Mouse (Mus musculus): Measurements from ENCODE around the gene Lhx5. TPM values are rescaled to one million over a fixed set of nuclear protein-coding genes. Genes with fewer than 3 reads are reported as not detected.

Lhx5 gene
- polyA plus RNA-seq, 1 experiment, result not detected

DNA sequence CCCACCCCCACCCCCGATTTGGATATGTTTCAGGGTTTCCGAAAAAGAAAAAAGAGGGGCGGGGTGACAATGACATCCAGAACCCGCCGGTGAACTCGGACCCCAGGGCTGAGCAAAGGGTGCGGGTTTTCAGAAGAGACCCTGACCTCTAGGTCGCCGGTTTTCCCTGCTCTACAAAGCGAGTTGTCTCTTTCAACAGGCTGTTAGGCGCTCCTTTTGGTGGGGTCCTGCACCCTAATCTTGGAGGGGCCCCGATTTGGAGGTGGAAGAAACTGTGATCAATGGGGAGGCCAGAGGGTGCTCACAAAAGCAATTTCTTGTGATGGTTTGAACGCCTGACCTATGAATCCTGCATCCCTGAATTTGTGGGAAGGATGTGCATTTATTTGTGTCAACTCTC is 7.0 kb downstream of the Lhx5 start:
- Histone ChIP-seq H3K27ac (replicated peaks; ENCODE audit: low read depth, low read length) (no peak overlapping the region), H3K4me3 (ENCODE audit: insufficient read depth, low read depth, low read length) (no peak overlapping the region), H3K4me1 (ENCODE audit: control insufficient read depth, insufficient read depth, insufficient read length, low read length) (no peaks in the 10 kb centered on the region)

DNA sequence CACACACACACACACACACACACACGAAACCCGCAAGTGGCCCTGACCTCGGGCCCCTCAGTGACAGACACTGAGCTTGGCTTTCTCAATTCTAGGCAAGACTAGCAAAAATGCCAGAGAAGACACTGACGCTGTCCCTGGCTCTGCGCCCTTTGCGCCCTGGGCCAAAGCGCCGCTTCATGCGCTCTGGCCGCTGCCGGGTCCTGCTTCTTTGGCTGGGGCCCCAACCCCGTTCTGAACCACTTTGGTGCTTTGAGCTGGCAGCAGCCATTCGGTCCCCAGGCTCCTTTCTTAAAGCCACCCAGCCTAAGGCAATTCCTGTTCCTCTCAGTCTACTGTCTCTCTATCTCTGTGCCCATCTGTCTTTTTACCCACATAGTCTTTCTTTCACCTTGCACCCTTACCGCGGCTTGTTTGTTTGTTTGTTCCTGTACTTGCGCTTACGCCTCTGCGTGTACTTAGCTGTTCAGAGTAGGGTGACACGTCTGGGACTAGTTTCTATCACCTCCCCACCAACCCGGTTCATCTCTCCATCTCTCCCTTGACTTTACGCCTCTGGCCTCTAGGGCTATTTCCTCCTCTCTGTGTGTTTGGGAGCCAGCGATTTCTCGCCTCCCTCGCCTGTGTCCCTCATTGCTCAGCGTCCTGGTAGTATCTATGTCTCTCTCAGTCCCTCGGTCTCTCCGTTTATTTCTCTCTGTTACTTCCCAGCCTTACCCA is 7.7 kb downstream of the Lhx5 start:
- Histone ChIP-seq H3K27ac (replicated peaks; ENCODE audit: low read depth, low read length) (no peak overlapping the region), H3K4me3 (ENCODE audit: insufficient read depth, low read depth, low read length) (no peak overlapping the region), H3K4me1 (ENCODE audit: control insufficient read depth, insufficient read depth, insufficient read length, low read length) (no peaks in the 10 kb centered on the region)

DNA sequence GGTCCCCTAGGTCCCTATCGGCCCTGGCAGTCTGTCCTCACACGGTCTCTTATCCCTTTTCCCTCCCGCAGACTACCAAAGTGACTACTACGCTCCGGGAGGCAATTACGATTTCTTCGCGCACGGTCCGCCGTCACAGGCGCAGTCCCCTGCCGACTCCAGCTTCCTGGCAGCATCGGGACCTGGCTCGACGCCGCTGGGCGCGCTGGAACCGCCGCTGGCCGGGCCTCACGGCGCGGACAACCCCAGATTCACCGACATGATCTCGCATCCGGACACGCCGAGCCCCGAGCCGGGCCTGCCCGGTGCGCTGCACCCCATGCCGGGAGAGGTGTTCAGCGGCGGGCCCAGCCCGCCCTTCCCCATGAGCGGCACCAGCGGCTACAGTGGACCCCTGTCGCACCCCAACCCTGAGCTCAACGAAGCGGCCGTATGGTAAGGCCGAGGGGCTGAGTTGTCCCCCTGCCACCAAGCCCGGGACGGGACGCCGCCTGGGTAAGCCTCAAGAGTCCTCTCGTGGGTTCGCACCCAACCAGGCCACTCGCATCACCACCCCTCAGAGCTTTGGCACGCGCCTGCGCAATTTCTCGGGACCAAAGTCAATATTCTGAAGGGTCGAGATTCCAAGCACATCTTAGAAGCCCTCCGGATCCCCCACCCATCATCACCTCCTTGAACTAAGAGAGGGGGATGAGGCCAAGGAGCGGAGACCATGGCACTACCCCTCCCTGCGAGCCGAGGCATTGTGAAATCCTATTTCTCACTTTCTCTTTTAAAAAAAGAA is 8.6 kb downstream of the Lhx5 start:
- Histone ChIP-seq H3K4me1 (ENCODE audit: control insufficient read depth, insufficient read depth, insufficient read length, low read length) (no peaks in the 10 kb centered on the region), H3K4me3 (ENCODE audit: insufficient read depth, low read depth, low read length) (peak overlapping the region; percentile 27), H3K27ac (replicated peaks; ENCODE audit: low read depth, low read length) (no peak overlapping the region)

DNA sequence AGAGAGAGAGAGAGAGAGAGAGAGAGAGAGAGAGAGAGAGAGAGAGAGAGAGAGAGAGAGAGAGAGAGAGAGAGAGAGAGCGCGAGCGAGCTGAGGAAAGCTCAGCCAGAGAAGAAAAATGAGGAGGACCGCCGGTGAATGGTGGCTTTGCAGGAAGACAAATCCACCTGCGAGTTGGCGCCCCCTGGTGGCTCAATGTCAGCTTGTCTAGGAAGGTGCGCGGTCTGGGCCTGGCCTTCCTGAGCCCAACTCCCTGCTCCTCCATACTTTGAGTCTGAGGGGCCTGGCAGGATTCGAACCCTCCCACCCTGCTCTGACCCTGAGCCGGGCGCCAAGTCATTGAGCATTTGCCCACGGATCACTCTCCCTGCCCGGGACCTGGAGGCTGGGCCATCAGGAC is 9.2 kb downstream of the Lhx5 start:
- no peaks in the 10 kb centered on the region for H3K4me1 ChIP-seq (ENCODE audit: control insufficient read depth, insufficient read depth, insufficient read length, low read length)
- no peak overlapping the region; the same call in 1 of the 2 replicates for H3K4me3 ChIP-seq (ENCODE audit: insufficient read depth, low read depth, low read length)
- no peak overlapping the region for H3K27ac ChIP-seq (replicated peaks; ENCODE audit: low read depth, low read length)

DNA sequence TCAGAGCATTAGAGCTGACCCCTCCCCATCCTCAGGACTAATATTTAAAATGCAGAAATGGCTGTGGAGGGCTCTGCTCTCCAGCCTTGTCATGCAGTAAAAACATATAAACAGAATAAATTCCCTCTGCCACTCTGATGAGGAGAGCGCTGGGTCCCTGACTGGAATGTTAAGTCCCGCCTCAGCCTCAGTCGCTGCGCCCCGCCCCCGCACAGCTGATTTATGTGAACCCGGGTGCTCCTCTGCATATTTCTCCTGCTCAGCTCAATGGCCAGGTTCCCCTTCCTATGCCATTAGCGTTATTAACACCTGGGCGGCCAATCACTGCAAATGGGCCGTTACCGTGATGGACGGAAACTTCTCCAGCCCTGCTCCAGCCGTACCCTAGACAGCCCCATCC is 15.8 kb downstream of the Lhx5 start:
- Histone ChIP-seq H3K27ac (replicated peaks; ENCODE audit: low read depth, low read length) (no peak overlapping the region), H3K4me1 (ENCODE audit: control insufficient read depth, insufficient read depth, insufficient read length, low read length) (no peaks in the 10 kb centered on the region), H3K4me3 (ENCODE audit: insufficient read depth, low read depth, low read length) (no peak overlapping the region)

DNA sequence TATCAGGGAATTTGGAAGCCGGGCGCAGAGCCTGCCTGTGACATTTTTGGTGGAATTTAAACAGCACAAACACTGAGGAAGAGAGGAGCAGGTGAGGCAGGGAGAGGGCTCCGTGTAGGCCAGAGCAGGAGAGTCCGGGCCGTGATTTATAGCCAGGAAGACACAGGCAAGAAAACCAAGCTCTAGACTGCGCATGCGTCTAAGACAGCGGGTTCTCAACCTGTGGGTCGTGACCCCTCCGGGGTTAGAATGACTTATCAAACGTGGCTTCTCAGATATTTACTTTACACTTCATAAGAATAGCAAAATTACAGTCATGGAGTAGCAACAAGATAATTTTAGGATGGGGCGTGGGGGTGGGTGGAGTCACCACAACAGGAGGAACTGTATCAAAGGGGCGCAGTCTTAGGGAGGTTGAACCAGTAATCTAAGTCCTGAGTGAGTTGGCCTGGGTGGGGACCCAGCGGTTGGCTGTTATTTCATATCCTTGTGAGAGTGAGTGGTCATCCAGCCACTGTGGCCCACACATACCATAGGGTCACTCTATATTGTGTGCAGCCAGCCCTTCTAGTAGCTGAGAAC is 23.3 kb downstream of the Lhx5 start:
- Histone ChIP-seq H3K4me1 (ENCODE audit: control insufficient read depth, insufficient read depth, insufficient read length, low read length) (no peaks in the 10 kb centered on the region), H3K27ac (replicated peaks; ENCODE audit: low read depth, low read length) (no peak overlapping the region), H3K4me3 (ENCODE audit: insufficient read depth, low read depth, low read length) (no peak overlapping the region)

DNA sequence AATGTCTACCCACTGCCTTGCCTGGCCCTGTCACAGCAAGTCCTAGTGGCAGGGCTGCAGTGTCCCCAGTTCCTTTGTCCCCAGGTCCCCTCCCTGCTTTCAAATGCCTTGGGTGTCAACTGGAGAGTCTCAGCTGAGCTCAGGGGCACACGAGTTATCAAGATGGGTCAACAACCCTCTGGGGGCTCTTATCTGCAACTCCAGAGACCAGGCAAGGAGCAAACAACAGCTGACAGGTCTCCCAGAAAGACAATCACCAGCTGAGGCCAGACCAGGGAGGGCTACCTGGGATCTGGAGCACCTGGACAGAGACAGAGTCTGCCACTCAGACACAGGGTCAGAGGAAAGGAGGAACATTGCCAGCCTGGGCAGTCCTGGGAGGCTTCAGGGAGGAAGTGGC is 24.8 kb downstream of the Lhx5 start:
- Histone ChIP-seq H3K27ac (replicated peaks; ENCODE audit: low read depth, low read length) (no peak overlapping the region), H3K4me1 (ENCODE audit: control insufficient read depth, insufficient read depth, insufficient read length, low read length) (no peaks in the 10 kb centered on the region), H3K4me3 (ENCODE audit: insufficient read depth, low read depth, low read length) (no peak overlapping the region)

DNA sequence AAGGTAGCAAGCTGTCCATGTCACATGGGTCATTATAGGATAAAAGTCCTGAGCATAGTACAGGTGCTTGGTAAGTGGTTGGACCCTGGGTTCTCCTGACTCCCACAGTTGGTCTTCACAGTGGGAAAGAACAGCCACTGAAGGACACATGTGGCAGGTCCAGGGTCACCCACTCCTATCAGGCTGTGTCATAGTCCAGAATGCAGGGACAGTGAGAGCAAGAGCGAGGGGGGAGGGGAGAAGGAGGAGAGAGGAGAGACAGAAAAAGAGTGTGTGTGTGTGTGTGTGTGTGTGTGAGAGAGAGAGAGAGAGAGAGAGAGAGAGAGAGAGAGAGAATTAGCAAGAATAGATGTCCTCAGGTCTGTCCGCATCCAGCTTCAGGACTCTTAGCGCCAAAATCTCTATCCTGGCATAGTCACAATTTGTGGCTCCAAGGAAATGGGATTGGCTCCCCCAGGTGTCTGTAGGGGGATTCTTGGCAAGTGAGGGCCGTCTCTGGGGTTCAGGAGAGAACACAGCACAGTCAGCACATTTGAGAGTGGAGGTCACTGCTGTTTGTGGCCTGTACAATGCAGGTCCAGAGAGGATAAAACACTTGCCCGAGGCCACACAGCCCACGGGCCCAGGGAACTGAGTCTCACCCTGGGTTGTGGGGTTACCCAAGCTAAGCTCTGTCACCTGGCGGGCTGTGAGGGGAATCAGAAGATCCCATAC is 25.5 kb downstream of the Lhx5 start:
- Histone ChIP-seq H3K4me1 (ENCODE audit: control insufficient read depth, insufficient read depth, insufficient read length, low read length) (no peaks in the 10 kb centered on the region), H3K4me3 (ENCODE audit: insufficient read depth, low read depth, low read length) (no peak overlapping the region), H3K27ac (replicated peaks; ENCODE audit: low read depth, low read length) (no peak overlapping the region)

DNA sequence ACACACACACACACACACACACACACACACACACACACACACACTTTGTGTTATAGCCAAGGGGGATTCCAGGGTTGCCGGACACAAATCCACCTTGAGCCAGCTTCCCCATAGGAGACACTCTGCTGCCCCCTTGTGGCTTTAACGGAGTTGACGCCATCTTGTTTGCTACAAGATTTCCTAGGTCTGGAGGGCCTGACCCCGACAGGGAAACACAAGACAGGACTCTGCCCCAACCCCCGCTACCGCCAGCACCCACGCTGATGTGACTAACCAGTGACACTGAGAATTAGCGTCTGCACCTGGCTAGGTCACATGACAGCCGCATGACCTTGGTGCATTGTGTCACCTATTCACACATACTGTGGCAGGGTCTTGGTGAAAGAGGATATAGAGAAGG is 26.1 kb downstream of the Lhx5 start:
- H3K4me3 ChIP-seq (ENCODE audit: insufficient read depth, low read depth, low read length), result no peak overlapping the region
- H3K4me1 ChIP-seq (ENCODE audit: control insufficient read depth, insufficient read depth, insufficient read length, low read length), result no peaks in the 10 kb centered on the region
- H3K27ac ChIP-seq (replicated peaks; ENCODE audit: low read depth, low read length), result no peak overlapping the region

DNA sequence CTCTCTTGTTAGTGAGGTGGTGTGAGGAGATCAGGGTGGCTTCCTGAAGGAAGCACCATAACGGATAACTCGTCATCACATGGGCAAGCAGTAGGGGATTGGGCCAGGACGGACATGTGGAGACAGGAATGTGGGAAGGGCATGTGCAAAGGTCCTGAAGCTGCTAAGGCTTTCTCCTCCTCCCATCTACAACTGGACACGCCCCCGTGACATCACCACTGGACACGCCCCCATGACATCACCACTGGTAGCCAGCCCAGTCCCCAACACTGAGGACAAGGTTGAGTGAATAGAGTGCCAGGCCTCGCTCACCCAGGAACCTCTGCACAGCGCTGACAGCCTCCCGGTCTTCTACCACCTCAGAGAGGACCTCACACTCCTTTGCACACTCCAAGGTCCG is 27.6 kb downstream of the Lhx5 start:
- Histone ChIP-seq H3K4me1 (ENCODE audit: control insufficient read depth, insufficient read depth, insufficient read length, low read length) (no peaks in the 10 kb centered on the region), H3K27ac (replicated peaks; ENCODE audit: low read depth, low read length) (no peak overlapping the region)

DNA sequence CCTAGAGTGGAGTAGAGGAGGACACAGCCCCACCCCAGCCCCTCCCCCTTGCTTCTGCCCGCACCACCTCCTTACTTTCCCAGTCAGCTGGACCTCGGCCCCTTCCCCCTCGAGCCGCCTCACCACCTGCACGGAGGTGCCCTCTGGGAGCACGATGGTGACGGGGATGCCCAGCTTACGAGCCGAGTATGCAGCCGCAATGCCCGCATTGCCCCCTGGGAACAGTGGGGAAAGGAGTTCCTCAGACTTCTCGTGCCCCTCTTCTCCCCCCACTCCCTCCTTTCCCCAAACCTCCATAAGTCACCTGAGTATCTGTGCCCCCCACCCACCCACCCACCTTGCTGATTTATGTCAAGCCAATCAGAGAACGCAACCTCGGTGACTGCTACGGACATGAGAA is 30.4 kb downstream of the Lhx5 start:
- no peak overlapping the region for H3K4me3 ChIP-seq (ENCODE audit: insufficient read depth, low read depth, low read length)
- no peaks in the 10 kb centered on the region for H3K4me1 ChIP-seq (ENCODE audit: control insufficient read depth, insufficient read depth, insufficient read length, low read length)

More for the DNA sequence above, 27.6 kb downstream of the Lhx5 start:
- H3K4me3 ChIP-seq (ENCODE audit: insufficient read depth, low read depth, low read length), result no peak overlapping the region

DNA sequence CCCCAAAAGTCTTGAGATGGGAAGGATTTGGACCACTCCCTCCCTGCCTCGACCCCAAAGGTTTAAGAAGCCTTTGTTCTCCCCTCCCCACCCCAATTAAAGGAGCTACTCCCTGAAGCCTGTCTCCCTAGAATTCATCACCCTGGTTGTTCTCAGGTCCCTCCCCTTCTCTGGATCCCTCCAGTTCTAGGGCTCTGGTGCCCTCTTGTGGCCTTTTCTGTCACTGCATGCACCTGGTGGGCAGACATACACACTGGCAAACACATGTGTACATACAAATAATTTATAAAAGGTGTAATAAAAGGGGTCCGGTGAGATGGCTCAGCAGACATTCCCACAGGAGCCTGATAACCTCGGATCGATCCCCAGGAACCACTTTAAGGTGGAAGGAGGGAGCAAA is 32.8 kb downstream of the Lhx5 start:
- H3K27ac ChIP-seq (replicated peaks; ENCODE audit: low read depth, low read length), result no peak overlapping the region
- no peaks in the 10 kb centered on the region for H3K4me1 ChIP-seq (ENCODE audit: control insufficient read depth, insufficient read depth, insufficient read length, low read length)
- no peak overlapping the region for H3K4me3 ChIP-seq (ENCODE audit: insufficient read depth, low read depth, low read length)

More for the DNA sequence above, 30.4 kb downstream of the Lhx5 start:
- H3K27ac ChIP-seq (replicated peaks; ENCODE audit: low read depth, low read length), result no peak overlapping the region

DNA sequence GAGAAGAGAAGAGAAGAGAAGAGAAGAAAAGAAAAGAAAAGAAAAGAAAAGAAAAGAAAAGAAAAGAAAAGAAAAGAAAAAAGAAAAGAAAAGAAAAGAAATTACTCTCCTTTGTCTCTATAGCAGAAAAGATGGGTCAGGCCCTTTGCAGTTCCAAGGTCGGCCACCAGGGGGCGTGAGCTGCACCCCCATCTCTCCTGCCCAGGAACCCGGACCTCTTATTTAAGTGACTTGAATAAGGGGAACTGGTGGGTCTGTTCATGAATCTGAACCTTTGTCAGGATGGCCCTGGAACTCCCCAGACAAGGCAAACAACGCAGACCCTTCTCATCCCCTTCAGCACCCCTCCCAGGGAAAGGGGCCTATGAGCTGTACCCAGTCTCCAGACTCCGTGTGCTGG is 33.6 kb downstream of the Lhx5 start:
- H3K27ac ChIP-seq (replicated peaks; ENCODE audit: low read depth, low read length), result no peak overlapping the region
- H3K4me3 ChIP-seq (ENCODE audit: insufficient read depth, low read depth, low read length), result no peak overlapping the region
- no peaks in the 10 kb centered on the region for H3K4me1 ChIP-seq (ENCODE audit: control insufficient read depth, insufficient read depth, insufficient read length, low read length)

DNA sequence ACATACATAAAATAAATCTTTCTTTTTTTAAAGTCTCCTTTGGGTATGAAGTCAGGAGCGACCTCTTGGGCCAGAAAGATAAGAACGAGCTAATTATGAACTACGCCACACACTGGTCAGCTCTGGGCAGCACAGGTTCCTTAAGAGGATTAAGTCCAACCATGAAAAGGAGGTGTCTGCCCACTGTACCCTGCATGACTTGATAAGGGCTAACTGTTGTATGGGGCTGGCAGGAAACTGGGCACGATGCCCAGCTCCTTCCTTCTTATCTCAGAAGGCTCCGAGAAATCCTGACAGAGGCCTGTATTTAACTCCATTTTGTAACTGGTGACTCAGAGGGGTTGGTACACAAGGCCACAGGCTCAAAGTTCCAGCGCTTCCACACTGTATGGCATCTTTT is 34.4 kb downstream of the Lhx5 start:
- Histone ChIP-seq H3K4me1 (ENCODE audit: control insufficient read depth, insufficient read depth, insufficient read length, low read length) (no peaks in the 10 kb centered on the region), H3K4me3 (ENCODE audit: insufficient read depth, low read depth, low read length) (no peak overlapping the region), H3K27ac (replicated peaks; ENCODE audit: low read depth, low read length) (no peak overlapping the region)

DNA sequence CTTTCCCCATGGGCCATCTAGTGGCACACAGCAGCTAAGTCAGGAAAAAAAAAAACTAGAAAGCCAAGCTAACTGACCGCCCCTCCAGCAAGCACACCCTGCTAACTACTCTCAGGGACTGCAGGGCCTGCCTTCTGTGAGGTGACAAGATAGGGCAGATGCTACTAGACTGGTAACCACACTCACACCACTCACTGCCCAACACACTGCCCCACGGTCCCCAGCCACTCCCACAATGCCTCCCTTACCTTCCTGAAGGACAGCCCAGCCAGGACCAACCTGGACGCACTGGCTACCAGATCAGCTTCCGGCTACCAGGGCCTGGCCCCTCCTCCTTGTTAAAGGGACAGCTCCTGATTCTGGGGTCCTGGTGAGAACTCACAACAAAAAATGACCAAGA is 35.5 kb downstream of the Lhx5 start:
- Histone ChIP-seq H3K27ac (replicated peaks; ENCODE audit: low read depth, low read length) (no peak overlapping the region), H3K4me3 (ENCODE audit: insufficient read depth, low read depth, low read length) (peak overlapping the region; percentile 57), H3K4me1 (ENCODE audit: control insufficient read depth, insufficient read depth, insufficient read length, low read length) (no peaks in the 10 kb centered on the region)
